Mouse (Mus musculus) spleen, adult 2 months (tissue): ENCODE measurements around the gene Gm11084.

Source experiments
- CTCF ChIP-seq: fragments of 200-500 bp; IDR thresholded peaks from 2 replicates; pipeline ENCODE4 v1.5.1; 2011; ENCODE audit warnings: mild to moderate bottlenecking, inconsistent platforms; ENCODE audit not compliant: insufficient read depth, insufficient read length, insufficient replicate concordance; ENCODE audit errors: extremely low read depth
- POLR2A ChIP-seq: fragments of 200-500 bp; IDR thresholded peaks from 2 replicates; pipeline ENCODE4 v1.6.1; 2011; ENCODE audit warnings: low read depth, low read length, inconsistent platforms

DNA sequence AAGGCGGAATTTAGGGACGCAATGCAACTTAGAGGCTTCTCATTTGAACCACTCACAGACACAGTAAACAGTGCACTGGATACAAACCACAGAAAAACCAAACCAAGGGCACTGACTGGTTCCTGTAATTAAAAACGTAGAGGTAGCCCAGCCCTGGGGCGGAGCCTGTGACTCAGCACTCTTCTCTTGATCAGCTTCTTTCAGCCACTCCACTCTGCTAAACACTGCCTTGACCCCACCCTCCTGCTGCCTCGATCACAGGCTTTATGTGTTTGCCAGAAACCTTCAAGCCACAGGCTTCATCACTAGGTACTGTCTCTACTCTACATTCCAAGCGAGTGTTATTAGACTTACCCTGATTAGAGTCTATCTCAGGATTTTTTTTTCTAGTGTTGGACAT, 37.3 kb upstream of the Gm11084 start:
- no peak for TF ChIP-seq POLR2A
- no peak for TF ChIP-seq CTCF
